Mouse (Mus musculus) stomach, postnatal 0 days (tissue): ENCODE results near the gene Clcn7.

Experiments used
- CTCF ChIP-seq: IDR thresholded peaks from 2 replicates; pipeline ENCODE4 v1.5.1; 2016; ENCODE audit warnings: antibody characterized with exemption, low read depth, mild to moderate bottlenecking, moderate library complexity
- EP300 ChIP-seq: optimal IDR thresholded peaks from 2 replicates; pipeline ENCODE3; 2016; ENCODE audit warnings: antibody characterized with exemption

GRCm38 (mm10) chr17:25175411-25175810 lies 42.2 kb downstream of the Clcn7 start, which contains the start of gene Gm38655:
- TF ChIP-seq CTCF = no peak
- no peak for TF ChIP-seq EP300
